Mouse (Mus musculus) ovary, postnatal 36 days (tissue): Measurements from ENCODE around the gene Stk39.

ENCODE experiments used
- DNase-seq: peaks from one replicate; pipeline ENCODE4 v3.0.0; 2022; ENCODE audit warnings: low spot score, mixed read lengths

Stk39 gene

DNA sequence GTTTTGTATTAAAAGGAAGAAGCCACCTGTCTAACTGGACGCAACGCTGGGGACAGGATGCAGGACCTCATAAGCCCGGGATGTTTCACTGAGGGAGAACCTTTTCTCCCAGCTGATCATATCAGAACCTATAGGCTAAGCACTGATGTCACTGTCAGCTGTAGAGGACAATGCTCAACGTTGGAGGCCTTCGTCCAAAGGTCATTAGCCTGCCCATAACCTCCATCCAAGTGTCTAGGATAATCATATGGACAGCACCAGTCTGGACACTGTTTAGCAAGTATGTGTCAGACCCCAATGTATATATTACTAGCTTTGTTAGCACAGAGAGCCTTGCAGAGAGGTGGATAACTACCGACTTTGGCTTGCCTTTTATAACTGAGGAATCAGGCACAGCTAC, 51.8 kb downstream of the Stk39 start:
- DNase-seq: no peak

DNA sequence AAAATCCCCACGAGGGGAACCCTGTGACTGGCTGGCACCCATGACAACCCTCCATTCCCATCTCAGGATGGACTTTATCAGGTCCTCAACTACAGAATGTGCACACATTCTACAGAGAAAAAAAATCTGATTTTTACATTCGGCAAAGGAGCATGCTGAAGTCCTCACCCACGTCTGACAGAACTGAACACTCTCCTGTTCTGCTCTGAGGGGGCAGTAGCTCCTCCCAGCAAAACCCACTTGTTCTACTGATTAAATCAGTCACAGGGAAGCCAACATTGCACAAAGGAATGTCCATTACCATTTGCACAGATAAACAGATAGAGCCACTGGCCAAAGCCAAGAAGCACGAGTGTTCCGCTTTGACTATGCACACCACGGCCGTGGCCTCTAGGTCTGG, 52.3 kb downstream of the Stk39 start:
- no peak for DNase-seq

GRCm38 (mm10) chr2:68419165-68419564, 52.9 kb downstream of the Stk39 start:
- DNase-seq: no peak

- DNase-seq: no peak
Observed at GRCm38 (mm10) chr2:68417081-68417480, 55.0 kb downstream of the Stk39 start.

GRCm38 (mm10) chr2:68415691-68416090, 56.4 kb downstream of the Stk39 start:
- DNase-seq: no peak

- DNase-seq: no peak
Observed at GRCm38 (mm10) chr2:68412149-68412548, 59.9 kb downstream of the Stk39 start.

DNA sequence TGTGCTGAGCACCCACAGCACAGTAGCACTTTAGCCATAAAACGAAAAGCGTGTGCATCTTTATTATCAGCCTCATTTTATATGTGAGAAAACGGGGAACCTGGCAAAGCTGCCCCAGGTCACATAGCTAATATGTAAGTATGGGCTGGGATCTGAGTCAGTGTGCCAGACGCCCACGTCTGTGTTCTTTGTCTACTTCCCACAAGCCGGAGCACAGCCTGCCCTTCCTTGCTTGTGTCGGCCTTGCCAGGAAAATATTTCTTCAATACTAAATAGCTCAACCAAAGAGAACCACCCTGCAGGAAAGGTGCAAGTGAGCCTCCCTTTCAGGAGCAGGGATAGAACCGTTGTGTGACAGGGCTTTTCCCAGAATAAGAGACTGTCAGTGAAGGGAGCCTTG, 60.9 kb downstream of the Stk39 start:
- DNase-seq: no peak

GRCm38 (mm10) chr2:68409640-68410215, 62.3 kb downstream of the Stk39 start:
- DNase-seq: no peak

DNA sequence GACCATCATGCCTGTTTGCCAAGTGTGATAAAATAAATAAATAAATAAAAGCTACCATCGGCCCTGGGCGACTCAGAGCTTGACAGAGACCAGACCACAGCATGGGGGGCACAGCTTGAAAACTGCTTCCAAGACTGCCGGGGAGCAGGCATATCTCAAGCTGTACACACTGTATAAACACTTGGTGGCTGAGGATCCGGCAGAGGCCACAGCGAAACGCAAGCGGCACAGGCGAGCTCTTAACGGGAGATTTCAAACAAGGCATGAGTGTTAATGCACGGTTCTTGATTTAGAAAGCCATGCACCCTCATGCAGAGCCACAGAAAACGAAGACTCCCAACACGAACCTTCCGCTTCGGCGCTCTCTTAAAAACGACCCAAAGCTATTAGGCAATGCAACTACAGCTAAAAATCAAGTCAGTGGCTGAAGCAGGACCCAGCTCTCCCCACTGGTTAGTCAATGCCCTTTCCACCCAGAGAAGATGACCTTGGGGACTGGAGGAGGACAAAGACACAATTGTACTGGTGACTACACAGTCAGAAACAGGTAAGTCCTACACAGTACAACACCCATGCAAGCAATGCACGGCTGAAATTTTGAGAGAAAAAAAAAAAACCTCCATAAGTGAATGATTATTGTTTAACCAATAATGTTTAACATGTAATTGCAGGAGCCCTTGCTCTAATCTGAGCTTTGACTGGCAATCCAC, 63.6 kb downstream of the Stk39 start:
- no peak for DNase-seq

GRCm38 (mm10) chr2:68407179-68407950, 64.7 kb downstream of the Stk39 start:
- DNase-seq: no peak

- no peak for DNase-seq
Observed at GRCm38 (mm10) chr2:68406571-68407074, 65.4 kb downstream of the Stk39 start.

DNA sequence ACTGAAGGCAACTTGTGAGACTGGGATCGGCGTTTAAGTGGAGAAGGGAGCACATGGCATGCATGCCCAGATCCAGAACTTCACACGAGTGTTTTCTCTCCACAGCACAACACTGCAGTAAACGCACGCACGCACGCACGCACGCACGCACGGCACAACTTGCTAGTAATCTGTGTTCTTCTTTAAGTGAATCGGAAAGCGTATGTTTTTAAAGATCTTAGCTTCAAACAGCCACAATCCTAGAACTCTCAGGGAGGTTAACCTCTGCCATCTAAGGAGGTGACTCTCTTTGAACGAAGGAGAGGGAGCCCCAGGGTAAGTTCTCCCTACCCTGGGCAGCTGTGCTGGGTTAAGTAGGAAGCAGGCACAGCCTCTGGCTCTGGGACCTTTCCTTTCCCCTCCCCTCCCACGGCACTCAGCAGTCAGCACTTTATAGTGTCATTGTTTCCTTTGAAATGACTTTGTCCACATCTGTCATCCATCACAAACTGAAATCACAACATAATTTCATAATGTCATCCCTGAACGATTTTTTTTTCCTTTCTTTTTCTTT, 66.8 kb downstream of the Stk39 start:
- DNase-seq: no peak

DNA sequence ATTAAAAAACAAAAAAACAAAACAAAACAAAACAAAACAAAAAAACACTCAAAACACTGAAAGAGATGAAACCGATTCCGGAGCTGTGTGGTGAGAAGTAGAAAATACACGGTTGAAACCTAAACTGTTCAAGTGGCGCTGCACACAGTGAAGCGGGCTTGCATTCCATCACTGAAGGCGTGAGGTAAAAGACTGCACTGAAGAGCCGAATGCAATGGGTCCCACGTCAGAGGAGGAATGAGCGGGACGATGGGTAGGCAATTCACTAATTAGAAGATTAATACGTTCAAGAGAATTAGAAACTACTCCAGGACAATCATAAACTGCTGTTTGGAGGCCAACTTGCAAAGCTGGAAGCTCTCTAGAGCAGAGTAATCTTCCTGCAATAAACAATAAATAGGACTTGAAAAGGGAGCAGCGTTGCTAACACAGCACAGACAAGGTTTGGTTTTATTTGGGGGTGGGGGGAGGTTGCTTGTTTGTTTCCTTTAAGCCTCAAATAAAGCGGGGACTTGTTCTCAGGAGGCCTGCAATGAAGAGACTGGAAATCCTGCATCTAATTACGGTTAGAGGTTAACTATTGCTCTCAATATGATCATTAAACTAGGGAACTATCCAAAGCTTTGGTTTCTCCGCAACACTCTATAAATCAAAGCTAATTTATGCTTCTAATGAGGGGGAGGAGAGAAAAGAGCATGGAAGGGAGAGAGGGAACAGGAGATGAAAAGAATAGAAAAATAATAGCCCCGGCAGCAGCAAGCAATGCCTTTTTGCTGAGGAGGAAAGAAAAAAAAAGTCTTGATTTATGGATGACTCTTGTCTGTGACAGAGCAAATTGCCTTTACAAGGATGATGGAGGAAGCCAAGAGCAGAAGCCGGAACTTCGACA, 67.5 kb downstream of the Stk39 start:
- DNase-seq: no peak

DNA sequence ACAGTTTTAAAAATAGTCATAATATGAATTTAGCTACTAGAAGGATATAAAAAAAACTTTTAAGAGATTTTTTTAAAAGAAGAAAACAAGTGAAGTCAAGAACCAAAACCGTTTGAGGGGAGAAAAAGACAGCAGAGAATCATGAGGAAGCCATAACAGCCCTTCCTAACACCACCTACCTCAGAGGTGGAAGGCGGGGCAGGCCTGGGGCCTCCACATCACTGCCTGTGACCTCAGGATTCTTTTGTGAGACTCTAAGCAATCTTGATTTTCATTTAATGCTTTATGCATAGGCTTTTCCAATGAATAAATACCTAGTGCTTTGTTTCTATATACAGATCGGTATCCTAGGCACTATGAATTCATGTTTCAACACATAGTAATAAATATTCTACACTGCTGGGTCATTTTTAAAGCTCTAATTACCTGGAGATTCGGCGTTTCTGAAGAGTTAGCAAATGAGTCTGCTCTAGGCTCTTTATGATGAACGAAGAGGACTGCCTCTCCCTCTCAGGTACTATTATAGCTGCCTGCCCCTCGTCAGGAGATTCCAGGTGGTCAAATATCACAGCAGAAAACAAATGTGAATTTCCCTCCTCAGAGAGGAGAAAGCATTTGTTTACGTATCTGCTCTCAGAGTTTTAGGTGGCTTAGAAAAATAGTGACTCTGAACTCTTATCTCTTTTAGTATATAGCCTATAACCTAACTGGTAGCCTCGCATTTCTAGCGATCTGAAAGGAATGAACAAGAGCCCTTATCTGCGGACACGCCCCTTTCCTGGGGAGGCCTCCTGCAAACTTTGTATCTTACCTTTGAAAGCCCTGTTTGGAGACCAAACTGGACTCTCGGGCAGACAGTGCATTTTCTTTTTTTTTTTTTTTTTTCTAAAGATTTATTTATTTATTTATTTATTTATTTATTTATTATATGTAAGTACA, 78.2 kb downstream of the Stk39 start:
- DNase-seq: no peak

- no peak for DNase-seq
Observed at GRCm38 (mm10) chr2:68387824-68388582, 84.1 kb downstream of the Stk39 start.

DNA sequence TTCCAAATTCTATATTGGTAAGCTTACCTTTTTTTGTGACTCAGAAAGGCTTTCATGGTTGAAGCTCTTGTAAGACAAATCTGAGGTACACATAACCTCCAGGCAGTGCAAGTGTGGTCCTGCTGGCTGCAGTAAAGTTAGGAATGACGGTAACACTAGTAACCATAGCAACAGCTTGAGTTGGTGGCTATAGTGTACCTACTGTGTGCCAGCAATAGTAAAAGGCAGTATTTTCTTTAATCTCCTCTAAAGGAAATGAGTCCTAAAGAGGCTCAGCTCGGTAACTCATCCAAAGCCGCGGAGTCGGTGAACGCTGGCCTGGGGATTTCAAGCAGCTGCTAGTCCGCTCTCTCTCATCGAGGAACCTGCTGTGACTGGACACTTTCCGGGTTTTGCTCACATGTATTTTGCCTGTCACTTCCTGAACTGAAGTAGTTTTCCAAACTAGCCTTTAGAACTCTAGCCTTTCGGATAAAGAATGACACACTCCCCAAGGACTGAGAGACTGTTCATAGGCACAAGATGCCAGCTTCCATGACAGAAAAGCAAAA, 85.7 kb downstream of the Stk39 start:
- no peak for DNase-seq

DNA sequence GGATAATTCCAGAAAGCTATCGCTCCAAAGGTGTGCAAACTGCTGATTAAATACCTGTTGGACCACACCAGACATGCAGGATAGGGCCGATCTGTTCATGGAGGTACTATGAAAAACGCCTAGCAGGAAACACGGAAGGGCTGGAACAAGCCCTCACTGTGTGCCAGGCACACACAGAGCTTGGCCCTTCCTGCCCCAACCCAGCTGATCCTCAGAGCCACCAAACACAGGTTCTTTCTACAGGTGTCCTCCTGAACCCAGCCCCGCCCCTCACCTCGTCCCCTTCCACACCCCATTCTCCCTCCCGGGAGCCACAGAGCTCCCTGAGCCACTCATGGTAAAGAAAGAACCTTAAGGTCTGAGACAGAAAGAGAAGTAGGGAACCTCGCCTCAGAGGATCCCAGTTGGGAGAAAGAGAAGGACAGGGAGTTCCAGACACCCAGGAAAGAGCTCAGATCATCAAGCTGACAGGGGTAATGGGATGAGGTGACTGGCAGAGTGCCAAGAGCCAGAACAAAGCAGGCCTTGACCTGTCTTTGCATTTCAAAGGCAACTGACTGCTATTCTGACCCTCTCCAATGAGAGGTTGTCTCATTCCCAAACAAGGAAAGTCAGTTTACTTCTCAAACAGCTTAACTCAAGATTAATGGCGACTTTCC, 86.3 kb downstream of the Stk39 start:
- no peak for DNase-seq

- no peak for DNase-seq
Observed at GRCm38 (mm10) chr2:68383964-68384363, 88.1 kb downstream of the Stk39 start.
